Mouse (Mus musculus) midbrain, embryonic 14.5 days (tissue): Measurements from ENCODE around the gene Prkn. TPM values are rescaled to one million over a fixed set of nuclear protein-coding genes. Genes with fewer than 3 reads are reported as not detected.

ENCODE experiments used
- ATAC-seq: fragments of 200-750 bp; cut with Nextera tagmentation; 2 replicates; pipeline ENCODE4 v1.8.0; 2017; ENCODE audit warnings: moderate number of reproducible peaks, moderate library complexity; ENCODE audit not compliant: low FRiP score, low TSS enrichment
- DNase-seq: peaks from one replicate; pipeline ENCODE4 v3.0.0-alpha.2; 2015
- H3K27ac ChIP-seq: fragments of 300-500 bp; sonication (generic); replicated peaks from 2 replicates; pipeline ENCODE4 v1.5.1; 2014; ENCODE audit warnings: mild to moderate bottlenecking, low read depth, low read length, moderate library complexity
- H3K27me3 ChIP-seq: fragments of 300-500 bp; sonication (generic); 2 replicates; pipeline ENCODE4 v1.6.1; 2014; ENCODE audit warnings: low read length, control low read depth, mixed read lengths; ENCODE audit not compliant: control insufficient read depth, insufficient read depth
- H3K36me3 ChIP-seq: fragments of 300-500 bp; sonication (generic); 2 replicates; pipeline ENCODE4 v1.6.1; 2014; ENCODE audit warnings: low read length, control low read depth; ENCODE audit not compliant: control insufficient read depth, insufficient read depth
- H3K4me1 ChIP-seq: fragments of 300-500 bp; sonication (generic); 2 replicates; pipeline ENCODE4 v1.6.1; 2014; ENCODE audit warnings: mild to moderate bottlenecking, antibody characterized with exemption, low read length, control low read depth; ENCODE audit not compliant: control insufficient read depth, insufficient read depth
- H3K4me2 ChIP-seq: fragments of 300-500 bp; sonication (generic); 2 replicates; pipeline ENCODE4 v1.6.1; 2014; ENCODE audit warnings: mild to moderate bottlenecking, low read length, moderate library complexity
- H3K4me3 ChIP-seq: fragments of 300-500 bp; sonication (generic); replicated peaks from 2 replicates; pipeline ENCODE4 v1.5.1; 2014; ENCODE audit warnings: low read depth, low read length
- H3K9ac ChIP-seq: fragments of 300-500 bp; sonication (generic); replicated peaks from 2 replicates; pipeline ENCODE4 v1.6.1; 2014; ENCODE audit warnings: mild to moderate bottlenecking, low read length, moderate library complexity
- H3K9me3 ChIP-seq: fragments of 300-500 bp; sonication (generic); 2 replicates; pipeline ENCODE4 v1.6.1; 2016; ENCODE audit warnings: low read length, control low read depth, mixed read lengths; ENCODE audit not compliant: control insufficient read depth
- WGBS: fragments of 180-500 bp; shearing (Covaris S2); extraction: QIAGEN DNeasy Blood & Tissue Kit; methylation state at CpG from one replicate; pipeline ENCODE4 v1.1.7; 2014; 5-methylcytosine and 5-hydroxymethylcytosine counted together
- polyA plus RNA-seq: library from polyadenylated mRNA; unstranded; fragments of >200 nt; fragmentation: Nextera tagmentation; extraction: Ambion mirVana; gene quantifications from 2 replicates; pipeline ENCODE4 v1.2.1, GENCODE M21; 2014

Prkn gene
- polyA plus RNA-seq, 1 experiment from 2014 or later, result 4.4 TPM

DNA sequence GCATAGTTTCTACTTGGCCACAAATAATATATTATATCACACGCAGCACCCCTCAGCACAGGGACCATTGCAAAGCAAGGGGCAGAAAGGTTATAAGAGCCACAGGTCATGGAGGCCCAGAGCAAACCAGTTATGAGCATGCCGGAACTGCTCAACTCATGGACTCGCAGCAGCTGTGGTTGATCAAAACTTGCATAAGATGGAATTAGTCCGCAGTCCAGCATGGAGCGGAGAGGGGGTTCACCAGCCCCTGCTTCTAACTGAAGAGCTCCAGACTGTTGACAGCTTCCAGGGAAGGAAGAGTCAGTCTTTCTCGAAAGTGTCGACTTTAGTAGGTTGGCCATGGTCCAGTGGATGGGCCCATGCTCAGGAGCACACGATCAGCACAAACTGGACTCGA lies 1083.8 kb downstream of the Prkn start:
- H3K27me3 ChIP-seq, result no peaks in the 10 kb centered on the region
- 92% methylated on average over 9 of the region's 9 CpGs for WGBS
- H3K4me3 ChIP-seq, result no peak overlapping the region
- peaks cover 5% of the 10 kb centered on the region; the same call in 1 of the 2 replicates for H3K4me1 ChIP-seq
- no peak overlapping the region for H3K4me2 ChIP-seq
- H3K9ac ChIP-seq, result no peak overlapping the region
- H3K9me3 ChIP-seq, result no peaks in the 10 kb centered on the region
- no peak overlapping the region for H3K27ac ChIP-seq
- ATAC-seq (no peak), DNase-seq (no peak)
- H3K36me3 ChIP-seq, result no peaks in the 10 kb centered on the region

DNA sequence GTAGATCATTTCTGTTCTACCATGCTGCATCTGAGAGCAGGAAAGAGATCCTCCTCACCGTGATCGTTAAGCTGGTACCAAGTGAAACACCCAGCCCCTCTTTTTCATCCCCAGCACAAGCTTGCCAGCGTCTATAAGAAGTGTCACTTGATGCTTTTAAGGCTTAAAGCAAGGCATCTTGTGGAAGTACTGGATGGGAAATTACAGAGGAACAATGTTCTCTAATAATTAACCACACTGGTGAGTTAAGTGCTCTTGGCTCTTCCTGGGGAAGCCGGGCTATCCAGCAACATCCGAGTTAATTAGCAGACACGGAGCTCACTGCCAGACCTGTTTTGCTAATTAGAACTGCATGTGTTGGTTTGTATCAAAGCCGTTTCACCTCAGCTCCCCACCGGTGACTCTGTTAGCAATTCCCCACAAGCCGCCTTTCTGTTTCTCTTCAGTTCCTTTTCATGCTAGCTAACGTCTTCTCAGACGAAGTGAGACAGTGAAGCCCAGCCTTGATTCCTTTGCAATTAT lies 1086.7 kb downstream of the Prkn start:
- H3K36me3 ChIP-seq, result no peaks in the 10 kb centered on the region
- 48% methylated on average over 11 of the region's 11 CpGs for WGBS
- H3K27ac ChIP-seq, result peak overlapping the region; percentile 45; the same call in 1 of the 2 replicates
- no peak for ATAC-seq
- no peak overlapping the region for H3K4me2 ChIP-seq
- peak; percentile 53 for DNase-seq
- H3K4me1 ChIP-seq, result peaks cover 5% of the 10 kb centered on the region; the same call in 1 of the 2 replicates
- H3K9me3 ChIP-seq, result no peaks in the 10 kb centered on the region
- no peaks in the 10 kb centered on the region for H3K27me3 ChIP-seq
- H3K9ac ChIP-seq, result no peak overlapping the region
- no peak overlapping the region for H3K4me3 ChIP-seq

DNA sequence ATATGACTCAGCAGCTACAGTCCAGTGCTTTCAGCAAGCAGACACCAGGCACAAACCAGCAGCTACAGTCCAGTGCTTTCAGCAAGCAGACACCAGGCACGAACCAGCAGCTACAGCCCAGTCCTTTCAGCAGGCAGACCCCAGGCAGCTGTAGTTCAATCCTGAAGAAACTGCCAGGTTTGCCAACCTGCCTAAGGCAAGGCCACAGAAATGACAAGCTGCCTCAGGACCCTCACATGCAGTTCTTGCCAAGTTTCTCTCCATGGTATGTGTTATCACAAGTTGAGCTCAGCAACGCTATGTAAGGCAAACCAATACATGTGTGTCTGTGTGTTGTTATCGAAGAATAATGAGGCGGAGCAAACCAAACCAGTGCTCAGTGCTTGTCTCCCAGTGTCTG lies 1091.5 kb downstream of the Prkn start:
- Histone ChIP-seq H3K36me3 (no peaks in the 10 kb centered on the region), H3K27ac (no peak overlapping the region), H3K4me1 (peaks cover 5% of the 10 kb centered on the region; the same call in 1 of the 2 replicates), H3K9ac (no peak overlapping the region), H3K4me3 (no peak overlapping the region), H3K4me2 (no peak overlapping the region), H3K27me3 (no peaks in the 10 kb centered on the region), H3K9me3 (no peaks in the 10 kb centered on the region)
- 95% methylated on average over 4 of the region's 4 CpGs for WGBS
- ATAC-seq, result no peak
- DNase-seq, result no peak

GRCm38 (mm10) chr17:11933737-11934136 lies 1093.6 kb downstream of the Prkn start:
- H3K36me3 ChIP-seq, result no peaks in the 10 kb centered on the region
- no peaks in the 10 kb centered on the region for H3K9me3 ChIP-seq
- no peak overlapping the region for H3K4me3 ChIP-seq
- DNase-seq, result no peak
- 68% methylated on average over 5 of the region's 5 CpGs for WGBS
- no peak overlapping the region for H3K4me2 ChIP-seq
- H3K27ac ChIP-seq, result no peak overlapping the region
- H3K4me1 ChIP-seq, result no peaks in the 10 kb centered on the region
- no peak for ATAC-seq
- H3K27me3 ChIP-seq, result no peaks in the 10 kb centered on the region
- H3K9ac ChIP-seq, result no peak overlapping the region

DNA sequence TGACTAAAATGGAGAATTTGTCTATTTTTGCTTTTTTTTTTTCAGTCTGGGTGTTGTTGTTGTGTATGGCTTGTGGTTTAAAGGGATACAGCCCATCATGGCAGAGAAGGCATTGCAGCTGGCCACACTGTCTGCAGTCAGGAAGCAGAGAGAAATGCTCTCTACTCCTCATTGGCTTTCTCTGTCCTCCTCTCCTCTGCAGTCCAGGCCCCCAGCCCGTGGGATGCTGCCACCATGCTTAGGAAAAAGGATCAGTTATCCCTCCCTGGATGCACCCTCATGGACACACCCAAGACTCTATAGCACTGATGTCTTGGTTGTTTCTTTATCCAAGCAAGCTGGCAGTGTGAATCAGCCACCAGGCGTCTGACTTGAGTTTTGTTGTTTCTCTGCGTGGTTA lies 1107.3 kb downstream of the Prkn start:
- 84% methylated on average over 3 of the region's 3 CpGs for WGBS
- no peak for ATAC-seq

DNA sequence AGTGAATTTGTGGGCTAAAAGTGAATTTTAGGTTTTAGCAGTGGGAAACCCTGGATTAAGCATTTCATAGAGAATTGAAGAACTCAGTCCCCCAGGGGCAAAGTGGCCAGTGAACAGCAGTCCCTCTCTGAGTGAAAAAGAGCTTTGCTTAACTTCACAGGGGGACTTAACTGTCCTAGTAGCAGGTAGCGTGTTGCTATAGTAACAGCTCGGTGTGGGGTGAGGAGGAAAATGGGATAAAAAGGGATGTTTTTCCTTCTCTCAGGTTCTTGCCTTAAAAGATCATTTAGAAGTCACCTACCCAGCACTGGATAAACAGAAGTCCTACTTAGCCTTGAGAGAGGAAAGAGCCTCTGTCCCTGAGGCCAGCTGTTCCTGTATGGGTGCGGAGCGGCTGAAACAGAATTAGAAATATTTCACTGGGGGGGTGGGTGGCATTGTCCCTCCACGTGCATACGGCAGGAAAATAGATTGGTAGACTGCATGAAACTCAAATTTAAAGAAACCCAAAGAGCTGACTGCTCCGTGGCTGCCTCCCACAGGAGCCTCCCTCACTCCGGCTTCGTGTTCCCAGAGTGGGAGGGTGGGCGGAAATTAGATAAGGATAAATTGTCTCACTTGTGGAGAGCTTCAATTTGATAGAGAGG lies 1109.5 kb downstream of the Prkn start:
- WGBS, result 45% methylated on average over 10 of the region's 10 CpGs
- no peaks in the 10 kb centered on the region for H3K27me3 ChIP-seq

More for the DNA sequence above, 1107.3 kb downstream of the Prkn start:
- H3K27ac ChIP-seq, result no peak overlapping the region
- H3K9me3 ChIP-seq, result no peaks in the 10 kb centered on the region
- no peaks in the 10 kb centered on the region for H3K36me3 ChIP-seq
- 0 out of 2 replicates have a peak, but pooled peaks cover 11% of the 10 kb centered on the region for H3K4me1 ChIP-seq
- no peaks in the 10 kb centered on the region for H3K27me3 ChIP-seq
- no peak overlapping the region for H3K4me2 ChIP-seq
- H3K9ac ChIP-seq, result no peak overlapping the region
- no peak overlapping the region for H3K4me3 ChIP-seq
- DNase-seq, result no peak

DNA sequence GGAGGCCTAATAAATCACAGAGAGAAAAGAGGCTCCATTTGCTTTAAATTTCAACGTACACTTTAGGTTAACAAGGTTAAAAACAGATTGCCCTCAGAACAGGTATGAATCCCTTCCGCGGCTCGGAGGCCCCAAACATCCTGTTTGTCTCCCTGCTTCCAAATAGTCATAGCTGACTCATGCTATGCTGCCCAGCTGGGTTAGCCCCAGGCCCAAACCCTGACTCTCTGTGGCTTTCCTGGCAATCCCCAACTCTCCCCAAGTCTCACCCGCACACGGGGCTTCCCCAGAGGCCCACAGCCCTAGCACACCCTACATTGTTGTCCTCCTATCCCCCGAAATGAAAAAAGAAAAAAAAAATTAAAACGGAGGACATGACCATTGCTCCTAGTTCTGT lies 1110.0 kb downstream of the Prkn start:
- H3K36me3 ChIP-seq, result no peaks in the 10 kb centered on the region
- 0 out of 2 replicates have a peak overlapping the region, but pooled peaks have one; percentile 32 for H3K27ac ChIP-seq
- no peak overlapping the region for H3K4me3 ChIP-seq
- H3K27me3 ChIP-seq, result no peaks in the 10 kb centered on the region
- H3K4me1 ChIP-seq, result 0 out of 2 replicates have a peak, but pooled peaks cover 11% of the 10 kb centered on the region
- ATAC-seq, result no peak
- DNase-seq, result no peak
- no peak overlapping the region for H3K4me2 ChIP-seq
- H3K9me3 ChIP-seq, result no peaks in the 10 kb centered on the region
- H3K9ac ChIP-seq, result no peak overlapping the region
- 79% methylated on average over 8 of the region's 8 CpGs for WGBS

More for the DNA sequence above, 1109.5 kb downstream of the Prkn start:
- H3K9me3 ChIP-seq, result no peaks in the 10 kb centered on the region
- DNase-seq (peak; percentile 66), ATAC-seq (no peak)
- no peaks in the 10 kb centered on the region for H3K36me3 ChIP-seq
- H3K27ac ChIP-seq, result 0 out of 2 replicates have a peak overlapping the region, but pooled peaks have one; percentile 32
- H3K4me3 ChIP-seq, result no peak overlapping the region
- H3K4me1 ChIP-seq, result 0 out of 2 replicates have a peak, but pooled peaks cover 11% of the 10 kb centered on the region
- no peak overlapping the region for H3K9ac ChIP-seq
- no peak overlapping the region for H3K4me2 ChIP-seq

GRCm38 (mm10) chr17:11955317-11955716 lies 1115.1 kb downstream of the Prkn start:
- no peaks in the 10 kb centered on the region; the same call in 1 of the 2 replicates for H3K9me3 ChIP-seq
- H3K36me3 ChIP-seq, result no peaks in the 10 kb centered on the region
- DNase-seq (no peak), ATAC-seq (no peak)
- peaks cover 6% of the 10 kb centered on the region; the same call in 1 of the 2 replicates for H3K4me1 ChIP-seq
- 84% methylated on average over 6 of the region's 6 CpGs for WGBS
- no peak overlapping the region for H3K9ac ChIP-seq
- no peak overlapping the region for H3K4me3 ChIP-seq
- no peaks in the 10 kb centered on the region for H3K27me3 ChIP-seq
- H3K4me2 ChIP-seq, result no peak overlapping the region
- H3K27ac ChIP-seq, result no peak overlapping the region

DNA sequence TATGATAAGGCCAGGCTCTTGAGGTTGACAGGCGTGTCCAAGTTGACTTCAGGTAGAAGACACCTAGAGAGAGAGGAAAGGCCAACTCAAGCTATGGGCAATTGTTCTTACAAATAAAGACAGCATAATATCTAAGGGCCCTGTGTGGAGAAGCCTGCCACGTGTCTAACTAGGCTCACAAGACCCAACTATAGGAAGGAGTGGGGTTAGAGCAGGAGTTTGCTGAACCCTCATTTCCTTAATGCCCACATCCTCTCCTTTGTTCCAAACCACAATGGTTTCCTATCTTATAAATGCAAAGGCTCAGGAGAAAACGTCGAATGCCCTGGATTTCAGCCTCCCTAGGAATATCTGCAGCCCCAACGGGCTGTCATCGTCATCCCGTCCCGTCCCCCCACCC lies 1120.3 kb downstream of the Prkn start:
- ATAC-seq (no peak), DNase-seq (no peak)
- Histone ChIP-seq H3K27ac (no peak overlapping the region), H3K9ac (no peak overlapping the region), H3K36me3 (no peaks in the 10 kb centered on the region), H3K9me3 (no peaks in the 10 kb centered on the region; the same call in 1 of the 2 replicates), H3K4me1 (peaks cover 10% of the 10 kb centered on the region; the same call in 1 of the 2 replicates), H3K4me2 (no peak overlapping the region), H3K27me3 (no peaks in the 10 kb centered on the region), H3K4me3 (no peak overlapping the region)
- 82% methylated on average over 8 of the region's 8 CpGs for WGBS
